Comparison of ENCODE assay signal across 9 mouse cellular contexts in the genomic region with DNA sequence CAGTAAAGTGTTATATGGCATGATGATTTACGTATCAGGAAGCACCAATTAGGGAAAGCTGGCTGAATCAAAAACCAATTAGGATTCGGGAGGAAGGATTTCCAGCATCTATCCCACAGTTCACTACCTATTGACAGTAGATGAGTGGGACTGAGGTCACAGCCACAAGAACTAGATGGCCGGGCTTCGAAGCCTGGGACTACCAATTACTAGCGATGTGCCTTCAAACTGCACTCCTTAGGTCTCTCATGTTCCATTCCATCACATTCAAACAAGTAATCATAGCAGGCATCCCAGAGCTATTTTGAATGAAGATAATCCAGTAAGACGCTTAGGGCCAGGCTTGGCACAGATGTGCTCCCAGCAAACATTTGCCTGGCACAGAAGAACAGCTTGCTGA. TPM values are rescaled to one million over a fixed set of nuclear protein-coding genes. Genes with fewer than 3 reads are reported as not detected.
DNase-seq lines count a peak whose midpoint lies in the region; ATAC-seq lines count a peak whose summit lies in the region.
"Had no signal": no experiment of that assay in that cellular context is flagged by ENCODE, and none has a peak within 500 bp of the region (broad histone marks: within the 10 kb centered on the region; RNA-seq: fewer than 3 reads in every experiment).

No protein-coding gene starts in this region.

- H3K27ac ChIP-seq in heart, embryonic 14.5 days (replicated peaks in 1 of 2; ENCODE audit: control insufficient read depth in 1 of 2, insufficient read depth in 1 of 2, low read depth in 2 of 2, low read length in 2 of 2): no peak overlapping the region
- no peak overlapping the region for H3K27ac ChIP-seq in hindbrain, embryonic 11.5 days (ENCODE audit: low read depth, low read length)
- H3K27ac ChIP-seq in midbrain, embryonic 13.5 days: no peak overlapping the region

- no peaks in the 10 kb centered on the region for H3K27me3 ChIP-seq in heart, embryonic 14.5 days (ENCODE audit: control insufficient read depth, insufficient read depth, low read length)
- no peaks in the 10 kb centered on the region for H3K27me3 ChIP-seq in hindbrain, embryonic 11.5 days (ENCODE audit: control insufficient read depth, insufficient read depth, low read length)
- H3K27me3 ChIP-seq in midbrain, embryonic 13.5 days: no peaks in the 10 kb centered on the region

- H3K4me2 ChIP-seq in heart, embryonic 14.5 days (ENCODE audit: low read length): peak overlapping the region; percentile 85
- H3K4me2 ChIP-seq in hindbrain, embryonic 11.5 days (replicated peaks; ENCODE audit: low read depth, low read length): 0 out of 2 replicates have a peak overlapping the region, but pooled peaks have one; percentile 9
- H3K4me2 ChIP-seq in midbrain, embryonic 13.5 days (replicated peaks): peak overlapping the region; percentile 45

- peaks cover 7% of the 10 kb centered on the region; the same call in 1 of the 2 replicates for H3K36me3 ChIP-seq in heart, embryonic 14.5 days (ENCODE audit: control insufficient read depth, insufficient read depth, low read length)
- no peaks in the 10 kb centered on the region for H3K36me3 ChIP-seq in hindbrain, embryonic 11.5 days (ENCODE audit: control insufficient read depth, insufficient read depth, low read length)
- 0 out of 2 replicates have a peak, but pooled peaks cover 6% of the 10 kb centered on the region for H3K36me3 ChIP-seq in midbrain, embryonic 13.5 days

- no peak overlapping the region for H3K4me3 ChIP-seq in heart, embryonic 14.5 days (ENCODE audit: control insufficient read depth in 1 of 2, insufficient read depth in 1 of 2, low read depth in 1 of 2, low read length in 2 of 2)
- no peak overlapping the region for H3K4me3 ChIP-seq in hindbrain, embryonic 11.5 days (ENCODE audit: low read depth, low read length)
- peak overlapping the region; percentile 20 for H3K4me3 ChIP-seq in midbrain, embryonic 13.5 days (replicated peaks)

- WGBS in heart, embryonic 14.5 days: 81% methylated on average over 6 of the region's 6 CpGs
- WGBS in hindbrain, embryonic 11.5 days: 71% methylated on average over 6 of the region's 6 CpGs
- 40% methylated on average over 6 of the region's 6 CpGs for WGBS in midbrain, embryonic 13.5 days

- no peak for DNase-seq in heart, postnatal 36 days
- DNase-seq in brain, adult 2 months (ENCODE audit: low read depth, low spot score): peak; percentile 24
- peak; percentile 14 for DNase-seq in hindbrain, embryonic 11.5 days (ENCODE audit: low spot score)
- no peak for DNase-seq in cerebellum, postnatal 36 days
- DNase-seq in adrenal gland, postnatal 4 days (ENCODE audit: low spot score in 2 of 2): no peak
- no peak for DNase-seq in layer of hippocampus, adult 8-10 months (ENCODE audit: low spot score in 2 of 2)
- DNase-seq: gastrocnemius, postnatal 14 days had no signal

- H3K9me3 ChIP-seq in heart, embryonic 14.5 days (ENCODE audit: control insufficient read depth, low read length): no peaks in the 10 kb centered on the region
- H3K9me3 ChIP-seq in hindbrain, embryonic 11.5 days (ENCODE audit: control insufficient read depth, low read length): no peaks in the 10 kb centered on the region
- no peaks in the 10 kb centered on the region for H3K9me3 ChIP-seq in midbrain, embryonic 13.5 days

- H3K4me1 ChIP-seq in heart, embryonic 14.5 days (ENCODE audit: control insufficient read depth in 2 of 2, insufficient read depth in 2 of 2, low read length in 2 of 2): no peaks in the 10 kb centered on the region
- H3K4me1 ChIP-seq in hindbrain, embryonic 11.5 days (replicated peaks; ENCODE audit: control insufficient read depth, insufficient read depth, low read length): 0 out of 2 replicates have a peak, but pooled peaks cover 3% of the 10 kb centered on the region
- peaks cover 36% of the 10 kb centered on the region for H3K4me1 ChIP-seq in midbrain, embryonic 13.5 days (replicated peaks)

- H3K9ac ChIP-seq in heart, embryonic 14.5 days (ENCODE audit: low read length): no peak overlapping the region
- H3K9ac ChIP-seq in hindbrain, embryonic 11.5 days (ENCODE audit: low read depth, low read length): no peak overlapping the region
- H3K9ac ChIP-seq in midbrain, embryonic 13.5 days (replicated peaks): peak overlapping the region; percentile 32; the same call in 1 of the 2 replicates

- ATAC-seq in heart, embryonic 14.5 days (ENCODE audit: insufficient number of reproducible peaks, insufficient read depth, low FRiP score, low read depth): no peak
- ATAC-seq in hindbrain, embryonic 11.5 days (ENCODE audit: low FRiP score): no peak
- ATAC-seq in midbrain, embryonic 13.5 days: no peak

- intact Hi-C loops in heart, postnatal 36 days (cut with DNase I): no loop called here

RNA-seq across cellular contexts. Expression of a gene that starts 2.3 kb away (rescaled TPM):
- polyA plus RNA-seq in heart, embryonic 14.5 days (2014; fragmentation: Nextera tagmentation; extraction: Ambion mirVana): 7.1 and 7.2 TPM in 2 replicates
- 1 to 10 TPM; 4.9 to 5.5 TPM for total RNA-seq in heart, postnatal 36 days (2021)
- 15.8 and 18.5 TPM in 2 replicates for polyA plus RNA-seq in hindbrain, embryonic 11.5 days (2014; fragmentation: Nextera tagmentation; extraction: Ambion mirVana)
- 10.2 and 10.6 TPM in 2 replicates for polyA plus RNA-seq in midbrain, embryonic 13.5 days (2015; fragmentation: Nextera tagmentation; extraction: Ambion mirVana)
- 10 to 100 TPM; 21.4 to 21.6 TPM for total RNA-seq in adrenal gland, postnatal 4 days (2021)
- 10 to 100 TPM; 13.8 to 15.1 (median 13.9) TPM for total RNA-seq in layer of hippocampus, adult 8-10 months (2022)

Comparison
In these comparisons a context has a peak if more than half of its experiments do, and no peak if none do; other contexts are left out.
1. H3K4me2 ChIP-seq: peak in every context shown above with its lines; median percentile 85 in heart, embryonic 14.5 days; 45 in midbrain, embryonic 13.5 days; 9 in hindbrain, embryonic 11.5 days.
2. DNase-seq: peak in brain, adult 2 months (single experiment) and hindbrain, embryonic 11.5 days (single experiment); none in heart, postnatal 36 days (0 of 2), cerebellum, postnatal 36 days (0 of 2), adrenal gland, postnatal 4 days (0 of 2) and layer of hippocampus, adult 8-10 months (0 of 2).